Mouse (Mus musculus) stomach, embryonic 16.5 days (tissue): ENCODE results near the gene Aanat. TPM values are rescaled to one million over a fixed set of nuclear protein-coding genes. Genes with fewer than 3 reads are reported as not detected.

ENCODE experiments used
- ATAC-seq: fragments of 200-750 bp; cut with Nextera tagmentation; 2 replicates; pipeline ENCODE4 v1.8.0; 2017; ENCODE audit warnings: moderate number of reproducible peaks, moderate TSS enrichment; ENCODE audit not compliant: insufficient read depth, low FRiP score
- H3K27ac ChIP-seq: fragments of 300-500 bp; sonication (generic); 2 replicates; pipeline ENCODE4 v1.5.1; 2014; ENCODE audit warnings: low read length
- H3K27me3 ChIP-seq: fragments of 300-500 bp; sonication (generic); 2 replicates; pipeline ENCODE4 v1.6.1; 2014; ENCODE audit warnings: low read length, control low read depth, mixed read lengths; ENCODE audit not compliant: control insufficient read depth, insufficient read depth
- H3K36me3 ChIP-seq: fragments of 300-500 bp; sonication (generic); 2 replicates; pipeline ENCODE4 v1.6.1; 2014; ENCODE audit warnings: low read length; ENCODE audit not compliant: control insufficient read depth, insufficient read depth
- H3K4me1 ChIP-seq: fragments of 300-500 bp; sonication (generic); 2 replicates; pipeline ENCODE4 v1.6.1; 2014; ENCODE audit warnings: low read length, control low read depth, mixed read lengths; ENCODE audit not compliant: control insufficient read depth, insufficient read depth
- H3K4me2 ChIP-seq: fragments of 300-500 bp; sonication (generic); 2 replicates; pipeline ENCODE4 v1.6.1; 2014; ENCODE audit warnings: low read depth, low read length, mixed read lengths
- H3K4me3 ChIP-seq: fragments of 300-500 bp; sonication (generic); replicated peaks from 2 replicates; pipeline ENCODE4 v1.5.1; 2014; ENCODE audit warnings: mild to moderate bottlenecking, low read length
- H3K9ac ChIP-seq: fragments of 300-500 bp; sonication (generic); 2 replicates; pipeline ENCODE4 v1.6.1; 2014; ENCODE audit warnings: low read length
- H3K9me3 ChIP-seq: fragments of 300-500 bp; sonication (generic); replicated peaks from 2 replicates; pipeline ENCODE4 v1.6.1; 2016; ENCODE audit warnings: low read length, control low read depth; ENCODE audit not compliant: control insufficient read depth
- WGBS: fragments of 180-500 bp; shearing (Covaris S2); extraction: QIAGEN DNeasy Blood & Tissue Kit; methylation state at CpG from one replicate; pipeline ENCODE4 v1.1.7; 2014; 5-methylcytosine and 5-hydroxymethylcytosine counted together
- polyA plus RNA-seq: library from polyadenylated mRNA; unstranded; fragments of >200 nt; fragmentation: Nextera tagmentation; extraction: Ambion mirVana; gene quantifications from 2 replicates; pipeline ENCODE4 v1.2.1, GENCODE M21; 2015

The Aanat gene
- not detected in 2 replicates for polyA plus RNA-seq

GRCm38 (mm10) chr11:116586310-116586709, at the start of gene Aanat:
Gene Aanat, plus strand, starts transcription at chr11:116586432.
- Histone ChIP-seq H3K4me3 (no peak within 1 kb of the TSS), H3K9me3 (no peaks in the 10 kb centered on the region), H3K27me3 (no peaks in the 10 kb centered on the region), H3K9ac (no peak within 1 kb of the TSS), H3K36me3 (no peaks in the 10 kb centered on the region), H3K4me1 (no peaks in the 10 kb centered on the region), H3K27ac (no peak within 1 kb of the TSS), H3K4me2 (no peak within 1 kb of the TSS)
- WGBS, result 65% methylated on average over 5 of the region's 5 CpGs
- ATAC-seq, result no peak

GRCm38 (mm10) chr11:116536685-116537084, 49.5 kb upstream of the Aanat start:
- Histone ChIP-seq H3K36me3 (no peaks in the 10 kb centered on the region), H3K4me1 (peaks cover 16% of the 10 kb centered on the region), H3K4me3 (no peak overlapping the region), H3K9me3 (no peaks in the 10 kb centered on the region), H3K4me2 (no peak overlapping the region), H3K27me3 (peaks cover 9% of the 10 kb centered on the region; the same call in 1 of the 2 replicates), H3K9ac (no peak overlapping the region), H3K27ac (no peak overlapping the region)
- WGBS, result 90% methylated on average over 7 of the region's 7 CpGs
- ATAC-seq, result no peak

GRCm38 (mm10) chr11:116537388-116537787, 48.8 kb upstream of the Aanat start:
- no peak overlapping the region for H3K4me2 ChIP-seq
- no peak overlapping the region for H3K9ac ChIP-seq
- H3K36me3 ChIP-seq, result no peaks in the 10 kb centered on the region
- ATAC-seq, result no peak
- H3K27ac ChIP-seq, result no peak overlapping the region
- H3K9me3 ChIP-seq, result no peaks in the 10 kb centered on the region
- peaks cover 4% of the 10 kb centered on the region; the same call in 1 of the 2 replicates for H3K27me3 ChIP-seq
- no peak overlapping the region for H3K4me3 ChIP-seq
- peaks cover 9% of the 10 kb centered on the region for H3K4me1 ChIP-seq
- WGBS, result 66% methylated on average over 5 of the region's 5 CpGs

GRCm38 (mm10) chr11:116538142-116538735, 48.0 kb upstream of the Aanat start:
- H3K4me1 ChIP-seq, result peaks cover 8% of the 10 kb centered on the region
- H3K4me2 ChIP-seq, result no peak overlapping the region
- no peak overlapping the region for H3K27ac ChIP-seq
- H3K27me3 ChIP-seq, result peaks cover 4% of the 10 kb centered on the region; the same call in 1 of the 2 replicates
- 0 out of 2 replicates have a peak, but pooled peaks cover under 1% of the 10 kb centered on the region for H3K36me3 ChIP-seq
- 83% methylated on average over 12 of the region's 12 CpGs for WGBS
- H3K9me3 ChIP-seq, result no peaks in the 10 kb centered on the region
- ATAC-seq, result no peak
- H3K4me3 ChIP-seq, result no peak overlapping the region
- H3K9ac ChIP-seq, result no peak overlapping the region

GRCm38 (mm10) chr11:116541183-116541582, 45.0 kb upstream of the Aanat start:
- H3K27ac ChIP-seq, result no peak overlapping the region
- no peak overlapping the region for H3K4me3 ChIP-seq
- H3K36me3 ChIP-seq, result peaks cover 15% of the 10 kb centered on the region
- ATAC-seq, result no peak
- WGBS, result 94% methylated on average over 11 of the region's 11 CpGs
- H3K4me2 ChIP-seq, result no peak overlapping the region
- H3K9ac ChIP-seq, result no peak overlapping the region
- no peaks in the 10 kb centered on the region for H3K4me1 ChIP-seq
- H3K27me3 ChIP-seq, result no peaks in the 10 kb centered on the region
- no peaks in the 10 kb centered on the region for H3K9me3 ChIP-seq

- ATAC-seq, result no peak
- Histone ChIP-seq H3K4me2 (no peak overlapping the region), H3K9me3 (no peaks in the 10 kb centered on the region), H3K27me3 (no peaks in the 10 kb centered on the region), H3K27ac (no peak overlapping the region), H3K4me3 (no peak overlapping the region), H3K36me3 (peaks cover 20% of the 10 kb centered on the region), H3K9ac (no peak overlapping the region), H3K4me1 (no peaks in the 10 kb centered on the region)
- WGBS, result 86% methylated on average over 4 of the region's 4 CpGs
These were observed 43.1 kb upstream of the Aanat start for GRCm38 (mm10) chr11:116543110-116543509.

- peaks cover 10% of the 10 kb centered on the region for H3K4me1 ChIP-seq
- H3K27ac ChIP-seq, result no peak overlapping the region
- H3K27me3 ChIP-seq, result no peaks in the 10 kb centered on the region
- no peak overlapping the region for H3K9ac ChIP-seq
- no peaks in the 10 kb centered on the region for H3K9me3 ChIP-seq
- H3K4me2 ChIP-seq, result no peak overlapping the region
- ATAC-seq, result no peak
- 73% methylated on average over 17 of the region's 17 CpGs for WGBS
- peaks cover 20% of the 10 kb centered on the region for H3K36me3 ChIP-seq
- H3K4me3 ChIP-seq, result no peak overlapping the region
These were observed 38.8 kb upstream of the Aanat start for GRCm38 (mm10) chr11:116547296-116548060.

GRCm38 (mm10) chr11:116548780-116549179, 37.5 kb upstream of the Aanat start:
- Histone ChIP-seq H3K4me3 (no peak overlapping the region), H3K9me3 (no peaks in the 10 kb centered on the region), H3K27ac (no peak overlapping the region), H3K27me3 (no peaks in the 10 kb centered on the region), H3K36me3 (peaks cover 15% of the 10 kb centered on the region), H3K4me1 (peaks cover 10% of the 10 kb centered on the region), H3K9ac (no peak overlapping the region), H3K4me2 (no peak overlapping the region)
- ATAC-seq, result no peak
- WGBS, result 94% methylated on average over 9 of the region's 9 CpGs

GRCm38 (mm10) chr11:116549273-116550038, 36.8 kb upstream of the Aanat start:
- Histone ChIP-seq H3K9me3 (no peaks in the 10 kb centered on the region), H3K27me3 (no peaks in the 10 kb centered on the region), H3K4me2 (no peak overlapping the region), H3K9ac (no peak overlapping the region), H3K36me3 (peaks cover 9% of the 10 kb centered on the region; the same call in 1 of the 2 replicates), H3K4me3 (no peak overlapping the region), H3K27ac (no peak overlapping the region), H3K4me1 (peaks cover 10% of the 10 kb centered on the region)
- 80% methylated on average over 11 of the region's 11 CpGs for WGBS
- no peak for ATAC-seq
